Mouse (Mus musculus) T-cell, adult 66 days (primary cell): ENCODE data around the gene Wdr41. TPM values are rescaled to one million over a fixed set of nuclear protein-coding genes. Genes with fewer than 3 reads are reported as not detected.

Experiments used
- total RNA-seq, 2 experiments: library from RNA; stranded (reverse); gene quantifications; 3 replicates in 1 of 2; 4 replicates in 1 of 2; pipeline ENCODE4 v1.2.4; 2023

The Wdr41 gene
- 10 to 100 TPM; 13.2 to 14.0 TPM for total RNA-seq

GRCm38 (mm10) chr13:94976219-94977186, at the start of gene Wdr41:
TSS of gene Wdr41 (plus strand) at chr13:94976344.

Other genes with a start within 250 kb of the Wdr41 start
- 100 to 1,000 TPM; 144 to 146 TPM for gene Tbca, start 187.4 kb upstream of the Wdr41 start, total RNA-seq
- not detected for gene Otp, start 100.7 kb upstream of the Wdr41 start, total RNA-seq